Mouse (Mus musculus) embryonic fibroblast, embryonic 13.5 days (primary cell): ENCODE results near the gene Wdr70. TPM values are rescaled to one million over a fixed set of nuclear protein-coding genes. Genes with fewer than 3 reads are reported as not detected.

Source experiments
- H3K27ac ChIP-seq: 2 replicates; pipeline ENCODE4 v1.5.1; 2012; ENCODE audit warnings: low read length, control low read depth, inconsistent platforms; ENCODE audit not compliant: insufficient read depth
- H3K4me1 ChIP-seq: 2 replicates; pipeline ENCODE4 v1.6.1; 2011; ENCODE audit warnings: low read length; ENCODE audit not compliant: control insufficient read depth, insufficient read depth
- H3K4me3 ChIP-seq: 2 replicates; pipeline ENCODE4 v1.5.1; 2011; ENCODE audit warnings: mild to moderate bottlenecking, control low read depth, low read length; ENCODE audit not compliant: insufficient read depth
- CTCF ChIP-seq: IDR thresholded peaks from 2 replicates; pipeline ENCODE4 v1.5.1; 2011; ENCODE audit warnings: mild to moderate bottlenecking, control low read depth, low read length, moderate library complexity, borderline replicate concordance; ENCODE audit not compliant: insufficient read depth
- POLR2A ChIP-seq: IDR thresholded peaks from 2 replicates; pipeline ENCODE4 v1.6.1; 2011; ENCODE audit warnings: low read depth, mild to moderate bottlenecking, control low read depth, low read length, moderate library complexity
- polyA plus RNA-seq: library from polyadenylated mRNA; stranded (reverse); fragments of >200 nt; gene quantifications from 2 replicates; pipeline ENCODE4 v1.2.4, GENCODE M21; 2011; ENCODE audit warnings: low read depth; ENCODE audit not compliant: missing spikeins, insufficient read length

Gene Wdr70
- polyA plus RNA-seq, 1 experiment, result 40.5 TPM

- Histone ChIP-seq H3K4me1 (peaks cover 15% of the 10 kb centered on the region), H3K4me3 (no peak overlapping the region), H3K27ac (no peak overlapping the region)
- TF ChIP-seq CTCF, result no peak
- no peak for TF ChIP-seq POLR2A
These were observed 207.3 kb downstream of the Wdr70 start for GRCm38 (mm10) chr15:7891547-7892282.

- H3K4me1 ChIP-seq, result peaks cover 16% of the 10 kb centered on the region
- no peak overlapping the region for H3K4me3 ChIP-seq
- H3K27ac ChIP-seq, result no peak overlapping the region
- no peak for TF ChIP-seq POLR2A
- TF ChIP-seq CTCF, result no peak
These were observed 208.7 kb downstream of the Wdr70 start for GRCm38 (mm10) chr15:7890286-7890685.

GRCm38 (mm10) chr15:7889362-7889674 lies 209.7 kb downstream of the Wdr70 start:
- no peak for TF ChIP-seq POLR2A
- no peak for TF ChIP-seq CTCF
- no peak overlapping the region for H3K4me3 ChIP-seq
- peaks cover 16% of the 10 kb centered on the region for H3K4me1 ChIP-seq
- no peak overlapping the region for H3K27ac ChIP-seq

- Histone ChIP-seq H3K27ac (no peak overlapping the region), H3K4me3 (no peak overlapping the region), H3K4me1 (peaks cover 16% of the 10 kb centered on the region)
- TF ChIP-seq CTCF, result no peak
These were observed 210.2 kb downstream of the Wdr70 start for GRCm38 (mm10) chr15:7888617-7889361.

- TF ChIP-seq POLR2A (no peak), CTCF (no peak)
- Histone ChIP-seq H3K27ac (no peak overlapping the region), H3K4me3 (no peak overlapping the region), H3K4me1 (peaks cover 10% of the 10 kb centered on the region; the same call in 1 of the 2 replicates)
These were observed 212.4 kb downstream of the Wdr70 start for GRCm38 (mm10) chr15:7886591-7886990.

- Histone ChIP-seq H3K27ac (no peak overlapping the region), H3K4me3 (no peak overlapping the region), H3K4me1 (peaks cover 9% of the 10 kb centered on the region; the same call in 1 of the 2 replicates)
- TF ChIP-seq POLR2A (no peak), CTCF (no peak)
These were observed 213.9 kb downstream of the Wdr70 start for GRCm38 (mm10) chr15:7885106-7885505.

GRCm38 (mm10) chr15:7884181-7884580 lies 214.8 kb downstream of the Wdr70 start:
- no peak for TF ChIP-seq CTCF
- TF ChIP-seq POLR2A, result no peak
- H3K27ac ChIP-seq, result no peak overlapping the region
- peaks cover 6% of the 10 kb centered on the region; the same call in 1 of the 2 replicates for H3K4me1 ChIP-seq
- H3K4me3 ChIP-seq, result no peak overlapping the region

- Histone ChIP-seq H3K4me3 (no peak overlapping the region), H3K4me1 (peaks cover 16% of the 10 kb centered on the region), H3K27ac (no peak overlapping the region)
- TF ChIP-seq CTCF (no peak), POLR2A (no peak)
These were observed 219.1 kb downstream of the Wdr70 start for GRCm38 (mm10) chr15:7879956-7880355.

GRCm38 (mm10) chr15:7878861-7879260 lies 220.1 kb downstream of the Wdr70 start:
- Histone ChIP-seq H3K4me1 (peaks cover 16% of the 10 kb centered on the region), H3K27ac (no peak overlapping the region), H3K4me3 (no peak overlapping the region)
- TF ChIP-seq POLR2A (no peak), CTCF (no peak)
